Mouse (Mus musculus): ENCODE measurements around the gene Stk16. TPM values are rescaled to one million over a fixed set of nuclear protein-coding genes. Genes with fewer than 3 reads are reported as not detected.
A peak's percentile ranks its signal among the peaks of the same experiment; 100 is the strongest.

The Stk16 gene
- total RNA-seq, 1 experiment from 2014 or later, result 35.5 TPM

DNA sequence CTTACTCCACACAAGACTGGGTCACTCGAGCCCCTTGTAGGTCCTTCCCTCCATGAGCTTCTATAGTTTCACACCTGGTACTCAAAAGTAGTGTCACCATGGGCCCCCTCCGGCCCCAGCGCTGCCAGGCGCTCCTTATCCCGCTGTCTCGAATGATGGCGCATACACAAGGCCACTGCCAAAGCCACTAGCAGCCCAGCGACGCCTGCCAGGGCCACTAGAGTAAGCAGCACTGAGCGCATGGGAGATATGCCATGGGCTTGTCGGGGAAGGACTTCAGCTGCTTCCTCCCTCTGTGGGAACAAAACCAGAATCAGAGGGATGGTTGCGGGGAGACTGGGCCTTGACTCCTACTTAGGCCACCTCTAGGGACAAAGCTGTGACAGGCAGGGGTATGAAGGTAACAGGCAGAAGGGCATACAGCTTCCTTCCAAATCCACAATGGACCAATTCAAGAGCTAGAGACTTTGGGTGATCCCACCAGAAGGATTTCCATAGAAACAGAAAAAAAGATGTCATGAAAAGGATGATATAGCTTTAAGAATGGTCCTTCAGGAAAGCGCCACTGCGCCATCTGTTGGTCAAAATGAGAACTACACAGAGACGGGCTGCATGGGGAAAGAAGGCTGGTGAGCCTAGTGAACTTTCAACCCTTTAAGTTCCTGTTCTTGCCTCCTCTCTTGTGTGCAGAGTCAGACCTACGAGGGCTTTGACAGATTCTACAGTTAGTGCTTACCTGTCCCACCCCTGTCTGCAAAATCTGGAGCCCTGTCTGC is 43.4 kb downstream of the Stk16 start:
- peak; percentile 78 for ATAC-seq (replicated peaks; ENCODE audit: insufficient number of reproducible peaks, low FRiP score, low TSS enrichment, poor library complexity, severe bottlenecking)

DNA sequence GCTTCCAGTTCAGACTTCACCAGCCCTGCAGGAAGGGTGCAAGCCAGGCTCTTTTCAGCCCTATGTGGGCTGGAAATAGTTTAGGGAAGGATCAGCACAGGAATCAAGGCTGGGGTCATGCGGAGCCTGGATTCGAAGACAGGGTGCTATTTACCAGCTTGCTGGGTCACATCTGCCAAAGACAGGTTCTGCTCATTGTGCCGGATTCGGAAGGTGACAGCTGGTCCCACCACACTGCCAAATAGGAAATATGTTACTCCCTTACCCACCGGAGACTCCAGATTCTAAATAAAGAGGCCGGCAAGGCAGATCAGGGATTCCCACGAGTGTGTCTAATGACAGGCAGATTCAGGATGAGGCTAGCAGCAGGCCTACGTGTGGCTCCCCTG is 44.0 kb downstream of the Stk16 start:
- ATAC-seq (replicated peaks; ENCODE audit: insufficient number of reproducible peaks, low FRiP score, low TSS enrichment, poor library complexity, severe bottlenecking), result no peak

GRCm38 (mm10) chr1:75255516-75256046 is 44.9 kb downstream of the Stk16 start:
- no peak for ATAC-seq (replicated peaks; ENCODE audit: insufficient number of reproducible peaks, low FRiP score, low TSS enrichment, poor library complexity, severe bottlenecking)

DNA sequence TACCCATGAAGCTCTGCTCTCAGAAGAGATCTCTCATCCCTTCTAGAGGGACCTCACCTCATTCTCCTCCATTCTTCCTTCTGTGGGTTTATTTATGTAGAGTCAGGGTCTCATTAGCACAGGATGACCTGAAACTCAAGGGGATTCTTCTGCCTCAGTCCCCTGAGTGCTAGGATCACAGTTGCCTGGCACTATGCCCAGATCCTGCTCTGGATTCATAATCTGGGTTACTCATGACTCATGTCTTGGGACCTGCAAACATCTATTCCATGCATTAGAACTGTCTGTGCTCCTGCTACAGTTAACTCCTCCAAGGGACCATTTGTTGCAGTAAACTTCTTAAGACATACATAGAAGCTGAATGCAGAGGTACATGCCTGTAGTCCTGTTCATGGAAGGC is 50.6 kb downstream of the Stk16 start:
- no peak for ATAC-seq (replicated peaks; ENCODE audit: insufficient number of reproducible peaks, low FRiP score, low TSS enrichment, poor library complexity, severe bottlenecking)

- ATAC-seq (replicated peaks; ENCODE audit: insufficient number of reproducible peaks, low FRiP score, low TSS enrichment, poor library complexity, severe bottlenecking), result no peak; the same call in 1 of the 2 replicates
Measured at GRCm38 (mm10) chr1:75262969-75263951, 52.6 kb downstream of the Stk16 start.

DNA sequence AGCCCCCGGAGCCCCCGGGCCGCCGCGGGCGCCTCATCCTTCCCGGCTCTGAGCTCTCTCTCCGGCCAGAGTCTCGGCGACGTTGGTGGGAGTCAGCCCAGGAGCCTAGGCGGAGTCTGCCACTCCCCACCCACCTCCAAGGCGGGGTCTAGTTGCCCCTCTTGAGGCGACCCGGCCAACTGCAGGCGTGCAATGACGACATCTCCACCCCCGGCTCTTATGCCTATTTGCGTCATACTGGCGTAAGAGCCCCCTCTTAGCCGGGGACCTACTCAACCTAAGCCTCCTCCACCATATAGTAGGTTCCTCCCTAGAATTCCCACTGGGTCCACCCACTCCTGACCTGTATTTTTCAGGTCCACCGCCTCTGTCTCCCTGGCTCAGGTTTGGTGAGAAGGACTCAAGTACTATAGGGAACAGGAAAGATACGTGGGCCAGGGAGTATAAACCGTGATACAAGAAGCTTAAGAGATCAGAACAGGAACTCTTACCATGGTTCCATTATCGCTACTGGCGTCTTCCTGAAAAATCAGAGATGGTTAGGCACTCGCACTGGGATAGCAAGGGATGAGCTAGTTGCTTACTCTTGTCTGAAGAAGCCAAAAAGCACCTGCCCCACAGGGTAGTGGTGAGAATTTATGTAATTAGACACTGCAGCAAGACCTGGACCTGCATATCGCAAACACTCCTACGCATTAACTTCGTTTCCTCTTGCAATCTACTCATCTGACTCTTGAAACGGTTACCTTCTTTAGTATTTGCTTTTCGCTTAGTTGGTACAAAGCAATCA is 53.6 kb downstream of the Stk16 start, which contains the start of gene Ptprn:
Gene Ptprn, minus strand, starts transcription at position 412 of the 790 bp plus-strand sequence.
- ATAC-seq (replicated peaks; ENCODE audit: insufficient number of reproducible peaks, low FRiP score, low TSS enrichment, poor library complexity, severe bottlenecking), result no peak

Other genes with a start within 250 kb of the Stk16 start
- 4.9 to 13.4 TPM (median 7.4 TPM) in 3 replicates for gene Nhej1, start 85.6 kb upstream of the Stk16 start, total RNA-seq (2017)
- gene Slc23a3, start 76.9 kb upstream of the Stk16 start, total RNA-seq (2017), result not detected in 3 replicates
- 82.6 to 107 TPM (median 99.6 TPM) in 3 replicates for gene Cnppd1, start 68.1 kb upstream of the Stk16 start, total RNA-seq (2017)
- 24.7 to 70.3 TPM (median 47.7 TPM) in 3 replicates for gene Retreg2, start 68.1 kb upstream of the Stk16 start, total RNA-seq (2017)
- 40.9 to 48.3 TPM (median 44.9 TPM) in 3 replicates for gene Zfand2b, start 42.2 kb upstream of the Stk16 start, total RNA-seq (2017)
- 0.96 to 3.0 TPM (median 1.8 TPM) in 3 replicates for gene Abcb6, start 30.4 kb upstream of the Stk16 start, total RNA-seq (2017)
- gene Ankzf1, start 18.7 kb upstream of the Stk16 start, total RNA-seq (2017), result 23.7 to 43.4 TPM (median 31.6 TPM) in 3 replicates
- gene Atg9a, start 18.6 kb upstream of the Stk16 start, total RNA-seq (2017), result 14.6 to 21.0 TPM (median 20.4 TPM) in 3 replicates
- gene Glb1l, start within 50 bp of the Stk16 start, total RNA-seq (2017), result 9.2 to 12.8 TPM (median 9.2 TPM) in 3 replicates
- gene Tuba4a, start 9.0 kb downstream of the Stk16 start, total RNA-seq (2017), result 55.7 to 63.9 TPM (median 58.5 TPM) in 3 replicates
- not detected in 3 replicates for gene A630095N17Rik, start 21.3 kb downstream of the Stk16 start, total RNA-seq (2017)
- gene Dnajb2, start 25.6 kb downstream of the Stk16 start, total RNA-seq (2017), result 22.6 to 64.3 TPM (median 30.7 TPM) in 3 replicates
- gene Ptprn, start 53.7 kb downstream of the Stk16 start, total RNA-seq (2017), result not detected in 3 replicates
- not detected in 3 replicates for gene Resp18, start 67.6 kb downstream of the Stk16 start, total RNA-seq (2017)
- gene Dnpep, start 107.2 kb downstream of the Stk16 start, total RNA-seq (2017), result 24.0 to 37.3 TPM (median 32.1 TPM) in 3 replicates
- not detected in 3 replicates for gene Des, start 149.5 kb downstream of the Stk16 start, total RNA-seq (2017)
- gene Speg, start 164.5 kb downstream of the Stk16 start, total RNA-seq (2017), result 0.49 TPM in 1 of 3 replicates, not detected in the others
- gene Gmppa, start 225.1 kb downstream of the Stk16 start, total RNA-seq (2017), result 39.2 to 56.0 TPM (median 55.4 TPM) in 3 replicates
- gene Asic4, start 239.6 kb downstream of the Stk16 start, total RNA-seq (2017), result not detected in 3 replicates

Data from monocyte, adult 5-6 weeks (primary cell).